Mouse (Mus musculus): ENCODE data around the gene Prap1.

DNA sequence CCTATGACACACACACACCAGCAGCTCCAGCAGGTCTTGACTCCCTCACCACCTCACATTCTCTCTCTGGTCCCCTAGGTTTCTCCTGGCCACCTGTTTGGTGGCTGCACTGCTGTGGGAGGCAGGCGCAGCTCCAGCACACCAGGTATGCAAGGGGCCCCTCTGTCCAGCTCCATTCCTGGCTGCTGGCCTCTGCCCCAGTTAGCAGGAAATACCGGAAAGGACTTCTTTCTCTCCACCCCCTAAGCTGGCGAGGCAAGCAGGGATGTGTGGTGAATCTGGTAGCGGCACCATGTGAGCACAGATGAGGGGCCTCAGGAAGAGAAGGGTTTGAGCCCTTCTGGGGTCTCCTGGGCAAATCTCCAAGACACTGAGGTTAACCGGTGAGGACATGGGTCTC, 1.8 kb downstream of the Prap1 start:
- no peak for TF ChIP-seq USF1 (IDR thresholded peaks at IDR 0.05; ENCODE audit: low read depth)
- no peak for TF ChIP-seq POLR2A (IDR thresholded peaks at IDR 0.05; ENCODE audit: insufficient read length, low read depth)

Data from myocyte (in vitro differentiated cells).